Mouse (Mus musculus) heart, postnatal 0 days (tissue): ENCODE results near the gene Meis2.

Source experiments
- CTCF ChIP-seq: IDR thresholded peaks from 2 replicates; pipeline ENCODE4 v1.5.1; 2016; ENCODE audit warnings: antibody characterized with exemption, control low read depth, low read depth
- EP300 ChIP-seq: IDR thresholded peaks from 2 replicates; pipeline ENCODE4 v1.6.1; 2016; ENCODE audit warnings: antibody characterized with exemption, low read depth

GRCm38 (mm10) chr2:116060210-116060609, 5.4 kb downstream of the Meis2 start:
- TF ChIP-seq EP300 (no peak), CTCF (no peak)
